8 mouse cellular contexts compared by ENCODE assay signal in genomic region chr11:5114931-5115581, GRCm38 (mm10). TPM values are rescaled to one million over a fixed set of nuclear protein-coding genes. Genes with fewer than 3 reads are reported as not detected.
DNase-seq lines count a peak whose midpoint lies in the region; ATAC-seq lines count a peak whose summit lies in the region.

No protein-coding gene starts in this region.

- no peak overlapping the region for H3K4me2 ChIP-seq in hindbrain, embryonic 14.5 days (replicated peaks)

- ATAC-seq in hindbrain, embryonic 14.5 days (ENCODE audit: low FRiP score), result 0 out of 2 replicates have a peak, but pooled peaks have one; percentile 38

- no peaks in the 10 kb centered on the region for H3K36me3 ChIP-seq in hindbrain, embryonic 14.5 days (replicated peaks; ENCODE audit: control insufficient read depth, insufficient read depth)

- H3K27me3 ChIP-seq in hindbrain, embryonic 14.5 days (ENCODE audit: control insufficient read depth, insufficient read depth, low read length), result no peaks in the 10 kb centered on the region

- H3K9me3 ChIP-seq in hindbrain, embryonic 14.5 days (ENCODE audit: control insufficient read depth, low read length), result no peaks in the 10 kb centered on the region

- no peaks in the 10 kb centered on the region for H3K4me1 ChIP-seq in hindbrain, embryonic 14.5 days (replicated peaks; ENCODE audit: control insufficient read depth, insufficient read depth, low read length)

- H3K9ac ChIP-seq in hindbrain, embryonic 14.5 days, result no peak overlapping the region

- H3K27ac ChIP-seq in hindbrain, embryonic 14.5 days, result no peak overlapping the region

- DNase-seq in R1 (ENCODE audit: low read depth, low spot score), result peak; percentile 93
- peak; percentile 87 to 94 for DNase-seq in cerebellum, postnatal 10 days
- DNase-seq in frontal cortex, postnatal 36 days (ENCODE audit: low spot score in 2 of 2), result peak; percentile 89 to 93
- DNase-seq in hindbrain, embryonic 14.5 days (ENCODE audit: low spot score), result peak; percentile 84
- peak; percentile 87 to 96 for DNase-seq in layer of hippocampus, postnatal 25 days (ENCODE audit: extremely low spot score in 1 of 2, low spot score in 1 of 2)
- DNase-seq in lung, postnatal 25 days (ENCODE audit: low spot score), result peak; percentile 89
- DNase-seq in right cerebral cortex, adult 18-20 months, result peak; percentile 84
- peak; percentile 70 to 81 for DNase-seq in urinary bladder, adult 18-20 months (ENCODE audit: low spot score in 2 of 2)

- WGBS in hindbrain, embryonic 14.5 days, result 36% methylated on average over 13 of the region's 13 CpGs

- H3K4me3 ChIP-seq in hindbrain, embryonic 14.5 days (replicated peaks; ENCODE audit: low read length), result no peak overlapping the region

RNA-seq across cellular contexts. Expression of gene Ewsr1, which starts 16.0 kb away (rescaled TPM):
- polyA plus RNA-seq in hindbrain, embryonic 14.5 days (2014; fragmentation: Nextera tagmentation; extraction: Ambion mirVana), result 267 and 288 TPM in 2 replicates
- total RNA-seq in layer of hippocampus, postnatal 25 days (2021), result 100 to 1,000 TPM; 260 to 353 TPM

RNA-seq across cellular contexts. Expression of gene Rhbdd3, which starts 16.3 kb away (rescaled TPM):
- 39.7 and 44.5 TPM in 2 replicates for polyA plus RNA-seq in hindbrain, embryonic 14.5 days (2014; fragmentation: Nextera tagmentation; extraction: Ambion mirVana)
- 10 to 100 TPM; 20.7 to 23.6 TPM for total RNA-seq in layer of hippocampus, postnatal 25 days (2021)

RNA-seq across cellular contexts. Expression of gene Emid1, which starts 37.0 kb away (rescaled TPM):
- 14.7 and 17.8 TPM in 2 replicates for polyA plus RNA-seq in hindbrain, embryonic 14.5 days (2014; fragmentation: Nextera tagmentation; extraction: Ambion mirVana)
- total RNA-seq in layer of hippocampus, postnatal 25 days (2021), result 10 to 100 TPM in 1 of 2 experiments, 1 to 10 TPM in 1; 8.8 to 10.6 TPM

RNA-seq across cellular contexts. Expression of gene Gas2l1, which starts 49.9 kb away (rescaled TPM):
- 24.9 and 28.9 TPM in 2 replicates for polyA plus RNA-seq in hindbrain, embryonic 14.5 days (2014; fragmentation: Nextera tagmentation; extraction: Ambion mirVana)
- 10 to 100 TPM; 92.4 to 95.2 TPM for total RNA-seq in layer of hippocampus, postnatal 25 days (2021)

RNA-seq across cellular contexts. Expression of gene Rasl10a, which starts 57.1 kb away (rescaled TPM):
- 1.0 and 1.8 TPM in 2 replicates for polyA plus RNA-seq in hindbrain, embryonic 14.5 days (2014; fragmentation: Nextera tagmentation; extraction: Ambion mirVana)
- total RNA-seq in layer of hippocampus, postnatal 25 days (2021), result 10 to 100 TPM; 76.8 to 94.0 TPM
